Mouse (Mus musculus) spleen, postnatal 36 days (tissue): ENCODE measurements around the gene Olfr1417.

Experiments
- DNase-seq, 2 experiments: peaks; one replicate each; pipeline ENCODE4 v3.0.0; 2022; ENCODE audit warnings: low spot score in 2 of 2, mixed read lengths in 1 of 2

Olfr1417 gene

DNA sequence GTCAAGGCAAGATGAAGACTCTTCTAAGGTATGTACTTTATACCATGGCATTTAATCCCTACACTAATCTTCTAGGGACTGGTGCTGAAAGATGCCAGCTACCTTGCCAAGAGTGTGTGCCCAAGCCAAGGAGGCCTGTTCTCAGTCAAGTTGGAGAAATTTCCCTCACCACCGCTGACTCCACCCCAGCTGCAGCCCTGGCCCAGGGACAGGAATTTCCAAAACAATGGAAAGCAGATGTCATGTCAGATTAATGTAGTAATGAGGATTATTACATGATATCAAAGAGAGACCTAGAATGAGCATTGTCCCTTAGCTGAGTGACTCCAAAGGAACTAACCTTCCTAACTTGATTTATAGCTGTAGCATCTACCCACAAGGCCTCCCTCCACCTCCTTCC lies 28.2 kb downstream of the Olfr1417 start:
- DNase-seq = no peak

DNA sequence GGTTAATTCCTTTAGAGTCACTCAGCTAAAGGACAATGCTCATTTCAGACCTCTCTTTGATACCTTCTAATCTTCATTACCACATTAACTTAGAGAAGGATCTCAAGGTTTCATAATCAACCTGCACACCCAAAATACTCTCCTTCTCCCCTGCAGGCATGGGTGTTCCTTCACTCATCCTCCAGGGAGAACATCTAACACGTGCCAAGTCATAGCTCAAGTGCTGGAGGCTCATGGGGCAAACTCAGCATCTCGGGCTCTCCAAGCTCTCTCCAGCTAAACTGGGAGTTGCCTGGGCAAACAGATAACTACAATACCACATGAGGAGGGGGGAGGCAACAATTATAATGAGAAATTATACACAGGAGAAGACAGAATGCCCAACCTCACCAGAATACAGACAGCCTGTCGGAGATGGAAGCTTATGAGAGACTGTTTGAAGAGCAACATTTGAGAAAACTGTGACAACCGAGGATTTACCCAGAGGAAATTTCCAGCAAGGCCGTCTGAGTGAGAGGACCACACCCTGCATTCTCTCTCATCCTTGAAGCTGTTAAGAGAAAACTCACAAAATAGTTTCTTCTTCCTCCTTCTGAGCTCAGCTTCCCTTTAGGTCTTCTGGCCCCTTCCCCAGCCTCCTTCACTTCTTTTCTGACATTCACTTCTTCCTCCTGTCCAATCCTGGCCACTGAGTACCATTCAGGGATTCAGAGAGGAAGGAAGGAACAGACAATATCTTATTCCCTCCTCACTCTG lies 28.8 kb downstream of the Olfr1417 start:
- no peak for DNase-seq

DNA sequence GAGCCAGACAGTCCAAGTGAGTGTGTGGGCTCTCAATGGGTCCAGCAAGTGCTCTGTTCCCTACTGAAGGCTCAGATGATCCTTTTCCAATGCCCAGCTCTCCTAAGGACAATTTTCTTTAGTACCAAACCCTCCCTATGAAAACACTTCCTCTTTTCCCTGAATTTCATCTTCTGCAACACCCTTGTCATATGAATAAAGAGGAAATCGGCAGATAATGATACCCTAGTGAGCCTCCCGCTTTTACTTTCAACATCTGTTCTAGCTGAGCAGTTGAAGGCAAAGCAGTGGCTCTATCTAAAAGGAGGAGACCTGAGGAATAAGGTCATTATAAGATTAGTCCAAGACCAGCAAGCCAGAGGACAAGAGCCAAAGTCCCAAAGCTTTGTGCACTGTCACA lies 30.6 kb downstream of the Olfr1417 start:
- no peak for DNase-seq

GRCm38 (mm10) chr19:11807822-11808221 lies 31.2 kb downstream of the Olfr1417 start:
- no peak for DNase-seq

DNA sequence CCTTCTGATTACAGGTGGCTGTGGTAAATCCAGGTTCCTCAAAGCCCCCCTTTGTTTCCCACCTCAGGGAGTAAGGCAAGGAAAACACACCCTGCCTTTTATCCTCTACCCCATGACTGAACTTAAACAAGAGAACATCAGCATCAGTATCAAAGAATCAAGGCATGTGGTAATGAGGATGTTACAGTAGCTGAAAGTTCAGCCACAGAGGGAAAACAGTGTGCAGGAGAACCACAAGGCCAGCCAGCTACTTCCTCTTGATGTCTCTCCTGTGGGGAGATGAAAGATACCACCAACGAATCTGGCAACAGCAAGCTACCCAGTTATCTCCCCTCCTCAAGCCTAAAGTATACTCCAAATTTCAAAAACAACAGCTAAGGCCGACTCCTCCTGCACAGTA lies 31.8 kb downstream of the Olfr1417 start:
- peak; percentile 12 to 25 for DNase-seq

DNA sequence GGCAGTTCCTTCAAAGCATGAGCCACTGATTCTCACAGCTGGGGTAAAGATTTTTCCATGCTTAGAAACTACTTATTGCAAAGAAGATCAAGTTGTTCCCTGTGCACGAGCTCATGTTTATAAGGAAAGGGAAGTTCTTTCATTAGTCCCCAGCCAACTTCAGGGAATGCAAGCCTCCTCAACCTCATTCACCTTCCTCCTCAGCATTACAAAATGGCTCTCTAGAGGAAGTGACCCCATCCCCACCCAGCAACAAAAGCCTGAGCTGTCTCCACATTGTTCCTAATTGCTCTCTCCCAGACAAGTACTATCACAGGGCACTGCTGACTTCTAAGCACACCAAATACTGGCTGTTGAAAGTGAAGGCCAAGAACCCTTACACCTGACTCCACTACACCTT lies 34.6 kb downstream of the Olfr1417 start:
- DNase-seq = no peak

GRCm38 (mm10) chr19:11800531-11801315 lies 38.3 kb downstream of the Olfr1417 start:
- no peak for DNase-seq

GRCm38 (mm10) chr19:11794447-11794846 lies 44.6 kb downstream of the Olfr1417 start:
- no peak for DNase-seq

GRCm38 (mm10) chr19:11793741-11794359 lies 45.2 kb downstream of the Olfr1417 start:
- DNase-seq = no peak

DNA sequence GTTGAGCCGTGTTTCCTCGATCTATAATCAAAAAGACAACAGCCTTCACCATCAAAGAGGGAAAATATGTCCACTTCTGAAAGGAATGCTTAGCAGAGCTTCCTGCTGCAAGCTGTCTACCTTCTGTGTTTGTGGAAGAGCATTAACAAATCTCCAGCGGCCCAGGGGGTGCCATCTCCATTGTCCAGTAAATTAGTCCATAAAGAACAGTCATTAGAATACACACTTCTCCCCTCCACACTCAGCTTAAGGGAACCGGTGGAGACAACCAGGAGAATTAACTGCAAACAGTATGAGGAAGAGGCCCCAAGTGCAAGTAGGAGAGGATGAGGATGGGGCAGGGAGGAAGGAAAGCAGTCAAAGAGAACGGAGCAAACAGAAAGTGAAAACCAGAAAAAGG lies 47.2 kb downstream of the Olfr1417 start:
- no peak for DNase-seq

GRCm38 (mm10) chr19:11788876-11789275 lies 50.1 kb downstream of the Olfr1417 start:
- no peak for DNase-seq

GRCm38 (mm10) chr19:11787826-11788225 lies 51.2 kb downstream of the Olfr1417 start:
- DNase-seq = no peak

DNA sequence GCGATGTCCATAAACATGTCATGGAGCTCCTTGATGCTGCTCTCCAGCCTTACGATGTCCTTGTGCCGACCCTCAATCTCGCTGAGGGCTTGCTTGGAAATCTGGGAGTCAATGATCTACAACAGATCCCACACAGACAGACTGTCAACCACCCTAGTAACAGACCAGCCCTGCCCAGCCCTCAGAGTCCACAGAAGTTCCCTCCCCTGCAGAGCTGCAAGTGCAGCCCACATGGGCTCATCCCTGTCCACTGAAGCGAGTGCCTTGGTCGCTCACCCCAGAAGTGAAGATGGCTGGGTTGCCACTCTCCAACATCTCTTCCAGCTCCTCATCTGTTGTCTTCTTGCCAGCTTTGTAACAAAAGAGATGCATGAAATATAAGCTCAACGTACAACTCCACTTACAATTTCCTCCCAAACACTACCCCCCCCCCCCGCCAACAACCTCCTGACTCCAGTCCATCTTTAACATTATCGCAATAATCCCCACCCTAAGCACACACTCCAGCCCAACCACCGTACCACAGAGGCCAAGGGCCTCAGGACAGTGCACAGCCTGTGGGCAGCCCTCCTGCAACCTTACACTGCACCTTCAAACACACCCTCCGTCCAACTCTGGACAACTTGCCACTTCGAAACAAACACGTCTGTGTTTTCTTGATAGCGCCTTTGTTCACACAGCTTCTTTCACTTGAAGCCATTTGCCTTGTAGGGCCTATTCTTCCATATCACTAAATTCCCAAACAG lies 53.4 kb downstream of the Olfr1417 start:
- no peak for DNase-seq

- peak; percentile 26 to 38 for DNase-seq
These were observed 61.7 kb downstream of the Olfr1417 start for GRCm38 (mm10) chr19:11777191-11777865.
